Mouse (Mus musculus): ENCODE measurements around the gene Senp7.

DNA sequence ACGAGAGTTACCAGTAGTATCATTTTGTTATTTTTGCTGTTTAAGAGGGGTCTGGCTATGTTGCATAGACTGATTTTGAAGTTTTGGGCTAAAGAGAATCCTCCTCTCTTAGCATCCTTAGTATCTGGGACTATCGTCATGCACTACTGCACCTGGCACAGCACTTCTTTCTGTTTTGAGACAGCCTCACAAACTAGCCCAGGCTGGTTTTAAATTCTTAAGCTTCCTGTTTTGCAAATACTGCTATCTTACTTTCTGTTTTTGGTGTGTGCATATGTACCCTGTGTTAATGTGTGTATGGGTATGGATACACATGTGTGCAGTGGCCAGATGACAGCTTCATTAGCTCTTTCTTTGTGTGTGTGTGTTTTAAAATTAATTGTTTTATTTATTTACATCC is 42.2 kb downstream of the Senp7 start:
- TF ChIP-seq POLR2A (IDR thresholded peaks at IDR 0.05; ENCODE audit: borderline replicate concordance, extremely low read depth, insufficient read depth, insufficient read length, poor library complexity, severe bottlenecking): no peak
- no peak for TF ChIP-seq CTCF (IDR thresholded peaks at IDR 0.05; ENCODE audit: borderline replicate concordance, extremely low read depth, insufficient read depth, insufficient read length)

Measured in brain, embryonic 14.5 days (tissue).